Mouse (Mus musculus) forebrain, embryonic 15.5 days (tissue): ENCODE measurements around the gene Arl6. TPM values are rescaled to one million over a fixed set of nuclear protein-coding genes. Genes with fewer than 3 reads are reported as not detected.

ENCODE experiments used
- polyA plus RNA-seq: library from polyadenylated mRNA; unstranded; fragments of >200 nt; fragmentation: Nextera tagmentation; extraction: Ambion mirVana; gene quantifications from 2 replicates; pipeline ENCODE4 v1.2.1, GENCODE M21; 2015

Gene Arl6
- polyA plus RNA-seq, 1 experiment from 2014 or later, result 50.8 TPM

Other genes with a start within 250 kb of the Arl6 start
- gene Gabrr3, start 232.1 kb downstream of the Arl6 start, polyA plus RNA-seq, result 0.06 TPM in 1 of 2 replicates, not detected in the other
- gene Riox2, start 167.6 kb downstream of the Arl6 start, polyA plus RNA-seq, result 13.2 and 13.3 TPM in 2 replicates
- 2.2 and 2.3 TPM in 2 replicates for gene Crybg3, start 38.4 kb downstream of the Arl6 start, polyA plus RNA-seq